Mouse (Mus musculus): ENCODE measurements at regions not wholly inside any gene's neighbourhood (a gene's known extent, or its start where the extent isn't known, plus 50 kb on each side); places are given as distances from the start of the nearest gene placed in this dataset.

DNA sequence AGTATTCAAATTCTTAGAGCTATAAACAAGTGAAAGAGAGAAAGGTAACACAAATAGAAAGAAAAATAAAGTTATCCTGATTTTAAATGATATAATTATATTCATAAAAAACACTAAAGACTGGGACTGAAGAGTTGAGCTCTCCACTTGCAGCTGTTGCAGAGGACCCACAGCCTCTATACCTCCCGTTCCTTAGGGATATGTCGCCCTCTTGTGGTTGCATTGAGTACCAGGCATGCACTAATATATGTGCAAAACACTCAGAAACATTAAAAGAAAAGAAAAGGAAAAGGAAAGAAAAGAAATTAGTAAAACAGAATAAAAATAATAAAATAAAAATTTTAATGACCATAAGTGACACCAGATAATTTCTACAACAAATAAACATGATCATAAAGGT is 167.2 kb downstream of the Olfr1505 start:
- TF ChIP-seq POLR2A (IDR thresholded peaks at IDR 0.05; ENCODE audit: borderline replicate concordance, insufficient read depth, low read length) (no peak), CTCF (IDR thresholded peaks at IDR 0.05; ENCODE audit: borderline replicate concordance, insufficient read depth, low read depth, low read length) (no peak)
